In the genomic region with DNA sequence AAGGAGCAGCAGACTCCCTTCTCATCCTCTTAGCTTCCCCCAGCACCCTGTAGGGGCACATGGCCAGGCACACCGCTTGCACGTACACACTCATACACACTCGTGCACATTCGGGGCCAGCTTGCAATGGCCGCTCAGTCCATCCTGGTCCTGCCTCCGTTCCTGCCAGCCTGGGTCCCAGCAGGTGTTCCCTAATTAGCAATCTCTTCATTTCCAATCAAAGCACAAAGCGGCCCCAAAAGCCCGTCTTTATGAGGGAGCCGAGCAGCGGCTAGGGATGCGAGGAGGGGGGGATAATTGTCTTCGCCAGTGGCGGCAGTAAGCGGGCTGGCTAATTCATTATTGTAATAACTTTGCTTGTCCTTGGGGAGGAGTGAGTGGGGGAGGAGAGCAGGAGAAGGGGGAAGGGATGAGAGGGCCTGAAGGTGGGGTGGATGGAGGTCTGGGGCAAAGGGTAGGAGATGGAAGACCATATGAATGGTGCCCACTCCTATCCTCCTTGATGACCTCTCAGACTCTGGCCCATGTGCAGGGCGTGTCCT, we compare ENCODE assay signal across 12 mouse cellular contexts. TPM values are rescaled to one million over a fixed set of nuclear protein-coding genes. Genes with fewer than 3 reads are reported as not detected.
DNase-seq lines count a peak whose midpoint lies in the region; ATAC-seq and TF ChIP-seq lines count a peak whose summit lies in the region.
"Had no signal": no experiment of that assay in that cellular context is flagged by ENCODE, and none has a peak within 500 bp of the region (broad histone marks: within the 10 kb centered on the region; RNA-seq: fewer than 3 reads in every experiment).

No protein-coding gene starts in this region.

- H3K27ac ChIP-seq in neural tube, embryonic 11.5 days (ENCODE audit: low read depth, low read length), result no peak overlapping the region
- H3K27ac ChIP-seq in forebrain, postnatal 0 days (ENCODE audit: low read depth, low read length), result no peak overlapping the region
- H3K27ac ChIP-seq in midbrain, embryonic 10.5 days (replicated peaks), result peak overlapping the region; percentile 39
- H3K27ac ChIP-seq: heart, embryonic 10.5 days had no signal

- peak; percentile 69 for ATAC-seq in neural tube, embryonic 11.5 days (ENCODE audit: insufficient read depth, low FRiP score, low TSS enrichment)
- ATAC-seq in forebrain, postnatal 0 days, result peak; percentile 60
- no peak for ATAC-seq in megakaryocyte-erythroid progenitor cell, adult 5-6 weeks (replicated peaks; ENCODE audit: low FRiP score, low TSS enrichment, poor library complexity, severe bottlenecking)
- ATAC-seq: intestine, postnatal 0 days had no signal

- H3K4me3 ChIP-seq in neural tube, embryonic 11.5 days (ENCODE audit: low read depth, low read length), result no peak overlapping the region
- no peak overlapping the region for H3K4me3 ChIP-seq in forebrain, postnatal 0 days (ENCODE audit: low read depth, low read length)
- peak overlapping the region; percentile 36 for H3K4me3 ChIP-seq in midbrain, embryonic 10.5 days
- H3K4me3 ChIP-seq: heart, embryonic 10.5 days; myocyte had no signal

- no peak for TF ChIP-seq CTCF in forebrain, postnatal 0 days (IDR thresholded peaks at IDR 0.05; ENCODE audit: low read depth)

- H3K27me3 ChIP-seq in neural tube, embryonic 11.5 days (ENCODE audit: control insufficient read depth, insufficient read depth, low read length), result peaks cover 3% of the 10 kb centered on the region
- no peaks in the 10 kb centered on the region for H3K27me3 ChIP-seq in forebrain, postnatal 0 days (ENCODE audit: insufficient read depth, low read length)
- H3K27me3 ChIP-seq in midbrain, embryonic 10.5 days (ENCODE audit: low read depth, poor library complexity, severe bottlenecking), result peaks cover 68% of the 10 kb centered on the region

- peak overlapping the region; percentile 6 for H3K4me2 ChIP-seq in neural tube, embryonic 11.5 days (ENCODE audit: low read depth)
- H3K4me2 ChIP-seq in forebrain, postnatal 0 days (ENCODE audit: low read depth), result peak overlapping the region; percentile 26; the same call in 1 of the 2 replicates

- H3K36me3 ChIP-seq in neural tube, embryonic 11.5 days (ENCODE audit: control insufficient read depth, insufficient read depth, low read length), result no peaks in the 10 kb centered on the region
- no peaks in the 10 kb centered on the region for H3K36me3 ChIP-seq in forebrain, postnatal 0 days (ENCODE audit: insufficient read depth)
- no peaks in the 10 kb centered on the region for H3K36me3 ChIP-seq in midbrain, embryonic 10.5 days
- H3K36me3 ChIP-seq: heart, embryonic 10.5 days had no signal

- no peaks in the 10 kb centered on the region for H3K4me1 ChIP-seq in neural tube, embryonic 11.5 days (ENCODE audit: control insufficient read depth, insufficient read depth, low read length)
- H3K4me1 ChIP-seq in forebrain, postnatal 0 days (ENCODE audit: insufficient read depth), result no peaks in the 10 kb centered on the region
- H3K4me1 ChIP-seq in midbrain, embryonic 10.5 days, result peaks cover 29% of the 10 kb centered on the region

- WGBS in neural tube, embryonic 11.5 days, result 7% methylated on average over 15 of the region's 15 CpGs
- WGBS in forebrain, postnatal 0 days, result 8% methylated on average over 15 of the region's 15 CpGs
- WGBS in midbrain, embryonic 10.5 days, result 13% methylated on average over 15 of the region's 15 CpGs

- no peak for DNase-seq in neural tube, embryonic 11.5 days (ENCODE audit: low spot score)
- no peak for DNase-seq in neural tube, embryonic 10.5 days (ENCODE audit: extremely low spot score, low spot score)
- DNase-seq in forebrain, postnatal 0 days, result peak; percentile 49
- DNase-seq in midbrain, embryonic 10.5 days (ENCODE audit: low spot score), result no peak
- no peak for DNase-seq in layer of hippocampus, postnatal 25 days (ENCODE audit: extremely low spot score in 1 of 2, low spot score in 1 of 2)
- no peak for DNase-seq in ovary, postnatal 36 days (ENCODE audit: low spot score)
- DNase-seq: layer of hippocampus, postnatal 36 days; lung, adult 18-20 months had no signal

- peak overlapping the region; percentile 23; the same call in 1 of the 2 replicates for H3K9ac ChIP-seq in neural tube, embryonic 11.5 days (ENCODE audit: low read length)
- no peak overlapping the region for H3K9ac ChIP-seq in forebrain, postnatal 0 days

- no peaks in the 10 kb centered on the region for H3K9me3 ChIP-seq in neural tube, embryonic 11.5 days (ENCODE audit: control insufficient read depth, low read length)
- no peaks in the 10 kb centered on the region for H3K9me3 ChIP-seq in forebrain, postnatal 0 days (ENCODE audit: low read length)
- H3K9me3 ChIP-seq in midbrain, embryonic 10.5 days (replicated peaks), result no peaks in the 10 kb centered on the region
- H3K9me3 ChIP-seq: heart, embryonic 10.5 days had no signal

RNA-seq across cellular contexts. Expression of a gene that starts 18.8 kb away (rescaled TPM):
- polyA plus RNA-seq in neural tube, embryonic 11.5 days (2014; fragmentation: Nextera tagmentation; extraction: Ambion mirVana), result 0.94 and 1.1 TPM in 2 replicates
- 0.62 and 0.86 TPM in 2 replicates for total RNA-seq in forebrain, postnatal 0 days (2014; rRNA removed)
- polyA plus RNA-seq in forebrain, postnatal 0 days (2015; fragmentation: Nextera tagmentation; extraction: Ambion mirVana), result 0.24 and 0.48 TPM in 2 replicates
- 0.28 and 0.47 TPM in 2 replicates for polyA plus RNA-seq in midbrain, embryonic 10.5 days (2016; fragmentation: Nextera tagmentation; extraction: Ambion mirVana)
- 1 to 10 TPM; 1.2 to 1.6 TPM for total RNA-seq in layer of hippocampus, postnatal 25 days (2021)
- total RNA-seq in megakaryocyte-erythroid progenitor cell, adult 5-6 weeks (2014; fragmentation: Nextera tagmentation), result not detected in 2 replicates
- total RNA-seq in megakaryocyte-erythroid progenitor cell, adult 5-6 weeks (2017), result not detected in 2 replicates
